Mouse (Mus musculus): Measurements from ENCODE around the gene Tmem131. TPM values are rescaled to one million over a fixed set of nuclear protein-coding genes. Genes with fewer than 3 reads are reported as not detected.

Gene Tmem131
- polyA plus RNA-seq, 1 experiment: 12.2 TPM

DNA sequence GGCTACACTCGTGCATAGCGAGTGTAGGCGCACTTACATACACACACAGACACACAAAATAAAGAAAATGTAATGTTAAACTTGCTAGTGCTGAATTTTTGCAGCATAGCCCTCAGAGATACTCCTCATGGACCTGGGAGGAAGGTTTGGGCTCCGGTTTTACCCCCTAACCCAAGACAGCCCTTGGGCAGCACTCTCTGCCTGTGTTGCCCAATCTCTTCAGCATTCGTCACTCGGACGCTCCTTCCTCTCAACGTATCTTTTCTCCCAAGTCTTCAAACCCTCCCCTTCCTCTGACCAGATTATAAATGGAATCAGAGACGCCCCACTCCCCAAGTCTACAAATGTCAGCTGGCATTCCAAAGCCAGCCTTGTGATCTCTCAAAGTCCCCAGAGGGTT lies 200.4 kb downstream of the Tmem131 start:
- Histone ChIP-seq H3K4me2 (ENCODE audit: low read depth) (no peak overlapping the region), H3ac (ENCODE audit: control insufficient read depth, insufficient read length) (no peak overlapping the region), H3K36me3 (ENCODE audit: control insufficient read depth, insufficient read depth) (no peaks in the 10 kb centered on the region), H3K27me3 (ENCODE audit: control insufficient read depth, insufficient read depth, insufficient read length) (peaks cover 33% of the 10 kb centered on the region), H3K79me2 (ENCODE audit: control insufficient read depth, insufficient read depth) (no peaks in the 10 kb centered on the region), H3K4me3 (no peak overlapping the region)
- TF ChIP-seq TCF3 (IDR thresholded peaks at IDR 0.05; ENCODE audit: insufficient read length, low read depth) (no peak), POLR2A (IDR thresholded peaks at IDR 0.05; ENCODE audit: insufficient read length, low read depth) (no peak), MYOD1 (IDR thresholded peaks at IDR 0.05; ENCODE audit: control insufficient read depth in 1 of 3, insufficient read length in 2 of 3, low read depth in 2 of 3) (no peak), TCF12 (IDR thresholded peaks at IDR 0.05; ENCODE audit: insufficient read depth, poor library complexity, severe bottlenecking) (no peak), USF1 (IDR thresholded peaks at IDR 0.05; ENCODE audit: low read depth) (no peak)

Other genes starting within 250 kb of the Tmem131 start
- 0.12 TPM for gene 4933424G06Rik, start 233.5 kb downstream of the Tmem131 start, polyA plus RNA-seq (2012; fragmentation: generic; extraction: Trizol)
- 111 TPM for gene Actr1b, start 229.2 kb downstream of the Tmem131 start, polyA plus RNA-seq (2012; fragmentation: generic; extraction: Trizol)
- 2.3 TPM for gene Zap70, start 181.9 kb downstream of the Tmem131 start, polyA plus RNA-seq (2012; fragmentation: generic; extraction: Trizol)
- gene Vwa3b, start 82.9 kb upstream of the Tmem131 start, polyA plus RNA-seq (2012; fragmentation: generic; extraction: Trizol): not detected

Data from myocyte (in vitro differentiated cells).